Mouse (Mus musculus) cerebellum, adult 8-10 months (tissue): ENCODE data around the gene Sh2d3c.

ENCODE experiments used
- DNase-seq: peaks from one replicate; pipeline ENCODE4 v3.0.0; 2022

Sh2d3c gene

DNA sequence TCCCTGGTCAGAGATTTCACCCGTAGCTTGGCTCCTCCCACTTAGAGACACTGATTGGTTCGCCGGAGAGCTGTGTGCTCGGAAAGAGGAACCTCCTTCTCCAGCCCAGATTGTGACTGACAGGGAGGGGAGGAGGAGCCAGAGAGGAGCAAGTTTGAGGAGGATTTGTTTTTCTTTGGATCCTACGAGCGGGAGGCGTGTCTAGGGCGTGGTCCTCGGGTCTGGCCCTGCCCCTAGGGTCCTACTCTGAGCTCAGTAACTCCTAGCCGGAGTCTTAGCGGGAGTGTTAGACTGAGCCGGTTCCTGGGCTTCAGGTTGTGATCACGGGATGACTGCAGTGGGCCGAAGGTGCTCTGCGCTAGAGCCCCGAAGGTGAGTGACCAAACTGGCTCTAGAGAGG lies 6.6 kb downstream of the Sh2d3c start:
- peak; percentile 78 for DNase-seq

DNA sequence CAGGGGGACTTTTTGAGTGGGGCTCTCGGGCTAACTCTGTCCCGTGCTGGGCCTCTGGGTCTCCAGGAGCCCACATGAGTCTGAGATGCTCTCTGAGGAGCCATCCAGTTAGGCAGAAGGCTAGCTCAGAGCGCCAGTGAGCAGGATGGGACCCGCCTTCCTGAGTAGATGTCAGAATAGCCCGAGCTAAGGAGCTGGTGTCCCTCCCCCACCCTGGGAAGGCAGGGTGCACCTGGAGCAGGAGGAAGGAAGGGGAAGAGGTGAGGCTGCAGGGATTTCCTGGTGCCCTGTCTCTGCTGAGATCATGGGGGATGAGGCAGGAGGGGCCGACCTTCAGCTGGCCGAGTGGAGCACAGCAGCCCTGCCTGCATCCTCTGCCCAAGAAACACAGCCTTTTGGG lies 7.6 kb downstream of the Sh2d3c start:
- DNase-seq, result no peak

DNA sequence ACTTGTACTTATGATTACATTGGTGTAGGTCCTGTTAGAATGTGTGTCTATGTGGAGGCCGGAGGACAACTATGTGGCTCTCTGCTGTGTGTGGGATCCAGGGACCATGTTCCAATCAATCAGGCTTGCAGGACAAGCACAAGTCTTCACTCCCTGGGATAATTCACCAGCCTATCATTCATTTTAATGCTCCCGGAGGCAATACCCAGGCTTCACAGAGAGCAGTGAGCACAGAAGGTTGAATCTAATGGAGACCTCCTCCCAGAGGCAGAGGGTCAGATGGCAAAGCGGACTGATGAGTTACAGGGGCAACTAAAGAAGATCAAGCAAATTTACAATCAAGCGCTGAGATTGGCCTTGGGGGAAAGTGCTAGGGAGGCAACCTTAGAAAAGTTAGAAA lies 8.7 kb downstream of the Sh2d3c start:
- DNase-seq, result no peak

DNA sequence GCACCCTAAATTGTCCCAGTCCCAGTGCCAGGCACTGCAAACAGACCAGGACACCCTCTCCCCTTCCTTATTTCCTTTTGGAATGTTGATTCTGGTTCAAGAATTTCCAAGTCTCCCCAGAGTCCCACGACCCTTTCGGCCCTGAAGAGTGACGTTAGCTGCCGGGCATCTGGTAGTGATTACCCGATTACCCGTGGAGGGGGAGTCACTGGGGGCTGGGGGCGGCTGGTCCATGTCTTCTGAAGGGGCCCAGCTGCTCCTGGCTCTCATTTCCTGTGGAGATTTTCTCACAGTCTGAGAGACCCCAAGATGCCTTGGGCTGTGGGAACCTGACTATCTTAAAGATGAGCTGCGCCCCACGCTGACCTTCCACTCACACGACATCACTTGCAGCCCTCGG lies 10.0 kb downstream of the Sh2d3c start:
- no peak for DNase-seq

DNA sequence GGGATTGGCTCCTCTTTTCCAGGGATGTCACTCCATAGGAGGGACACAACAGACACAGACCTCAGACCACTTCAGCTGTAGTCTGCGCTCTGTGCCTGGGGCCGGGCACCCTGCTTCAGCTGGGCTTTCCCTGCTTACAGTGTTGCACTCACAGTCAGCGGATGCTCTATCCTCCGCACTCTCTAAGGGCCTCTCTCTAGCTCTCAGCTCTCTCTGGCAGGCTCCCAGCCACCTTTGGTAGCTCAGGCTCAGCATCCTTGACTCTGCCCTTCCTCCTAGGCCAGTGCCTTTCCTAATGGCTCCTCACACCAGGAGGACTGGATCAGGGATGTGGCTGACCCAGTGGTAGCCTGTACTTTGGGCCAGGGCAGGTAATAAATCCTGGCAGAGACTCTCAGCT lies 11.1 kb downstream of the Sh2d3c start:
- no peak for DNase-seq

DNA sequence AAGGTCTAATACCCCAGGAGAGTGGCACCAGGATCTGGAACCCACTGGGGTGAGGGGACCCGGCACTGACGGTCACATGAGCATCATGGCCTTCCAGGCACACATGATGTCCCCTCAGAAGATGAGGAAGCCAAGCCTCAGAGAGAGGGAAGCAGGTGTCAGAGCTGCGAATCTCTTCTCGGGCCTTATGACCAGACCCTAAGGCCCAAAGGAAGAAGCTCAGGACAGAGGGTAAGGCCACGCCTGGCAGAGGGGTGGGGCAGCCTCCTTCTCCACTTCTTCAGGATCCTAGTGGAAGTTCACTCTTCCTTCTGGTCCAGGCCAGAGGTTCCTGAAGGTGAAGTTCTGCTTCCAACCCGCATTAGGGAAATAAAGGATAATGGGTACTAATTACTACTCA lies 11.8 kb downstream of the Sh2d3c start:
- DNase-seq, result no peak

DNA sequence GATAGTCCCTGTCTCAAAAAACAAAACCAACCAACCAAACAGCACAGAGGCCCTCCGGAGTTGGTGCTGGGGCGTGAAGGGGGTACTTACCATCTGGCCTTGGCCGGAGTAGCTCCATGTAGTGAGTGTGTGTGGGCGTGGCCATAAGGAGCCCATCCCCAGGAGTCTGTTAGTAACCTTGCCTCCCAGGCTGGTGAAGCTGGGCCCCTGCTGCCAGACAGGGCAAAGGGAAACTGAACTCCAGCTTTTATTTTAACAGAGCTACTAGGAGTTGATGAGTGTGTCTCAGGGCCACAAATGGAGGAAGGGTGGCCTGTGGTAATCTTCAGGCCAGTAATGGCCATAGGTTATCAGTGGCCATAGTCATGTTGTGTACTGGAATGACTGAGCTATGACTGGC lies 13.6 kb downstream of the Sh2d3c start:
- DNase-seq, result no peak

DNA sequence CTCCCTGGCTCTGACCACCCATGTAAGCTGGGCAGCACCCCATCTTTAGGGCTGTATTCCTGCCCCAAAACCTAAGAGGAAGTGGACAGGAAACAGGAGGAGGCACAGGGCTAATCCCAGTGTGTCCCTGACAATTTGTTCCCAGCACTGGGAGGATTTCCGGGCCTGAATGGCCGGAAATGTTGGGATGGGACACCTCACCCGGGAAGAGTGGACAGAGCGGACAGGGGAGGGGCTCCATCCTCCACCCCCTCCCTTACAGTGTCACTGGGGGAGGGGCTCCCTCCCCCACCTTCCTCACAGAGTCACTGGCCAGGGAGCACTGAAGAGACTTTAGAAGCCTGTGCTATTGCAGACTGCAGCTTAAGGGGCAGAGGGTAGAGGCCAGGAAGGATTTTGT lies 14.1 kb downstream of the Sh2d3c start:
- no peak for DNase-seq

DNA sequence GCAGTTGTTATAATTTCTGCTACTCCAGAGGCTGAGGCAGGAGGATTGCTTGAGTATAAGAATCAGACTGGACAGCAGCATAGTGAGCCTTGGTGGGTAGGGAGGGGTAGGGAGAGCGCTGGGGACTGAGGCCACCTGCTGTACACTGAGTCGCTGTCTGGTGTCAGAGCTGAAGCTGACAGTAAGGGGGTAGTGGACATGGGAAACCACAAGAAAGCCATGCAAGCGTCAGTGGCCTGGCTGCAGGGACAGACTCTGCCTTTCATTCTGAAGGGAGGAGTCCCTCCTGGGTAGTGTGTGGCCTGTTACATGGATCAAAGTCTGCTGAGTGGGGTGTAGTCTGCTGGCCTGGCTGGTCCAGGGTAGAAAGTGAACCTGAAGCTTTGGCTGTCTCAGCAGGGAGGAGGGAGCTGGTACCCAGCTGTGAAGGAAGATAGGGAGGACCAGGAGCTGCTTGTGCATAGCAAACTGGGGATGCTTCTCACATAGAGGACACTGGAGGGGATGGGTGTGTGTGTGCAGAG lies 15.5 kb downstream of the Sh2d3c start:
- no peak for DNase-seq

DNA sequence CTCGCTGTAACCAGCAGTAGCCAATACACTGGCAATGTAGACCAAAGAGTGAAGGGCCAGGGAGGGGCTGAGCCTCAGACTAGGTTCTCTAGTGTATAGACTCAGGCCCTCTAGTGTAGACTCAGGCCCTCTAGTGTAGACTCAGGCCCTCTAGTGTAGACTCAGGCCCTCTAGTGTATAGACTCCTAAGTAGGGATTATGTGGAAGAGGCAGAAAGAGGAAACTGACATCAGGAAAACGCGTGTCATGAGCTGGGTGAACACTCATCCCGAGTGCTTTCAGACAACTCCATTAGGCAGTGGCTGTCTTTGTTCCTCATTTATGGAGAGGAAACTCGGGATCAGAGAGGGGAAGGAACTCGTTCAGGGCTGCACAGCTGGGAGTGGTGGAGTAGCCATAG lies 16.2 kb downstream of the Sh2d3c start:
- no peak for DNase-seq

DNA sequence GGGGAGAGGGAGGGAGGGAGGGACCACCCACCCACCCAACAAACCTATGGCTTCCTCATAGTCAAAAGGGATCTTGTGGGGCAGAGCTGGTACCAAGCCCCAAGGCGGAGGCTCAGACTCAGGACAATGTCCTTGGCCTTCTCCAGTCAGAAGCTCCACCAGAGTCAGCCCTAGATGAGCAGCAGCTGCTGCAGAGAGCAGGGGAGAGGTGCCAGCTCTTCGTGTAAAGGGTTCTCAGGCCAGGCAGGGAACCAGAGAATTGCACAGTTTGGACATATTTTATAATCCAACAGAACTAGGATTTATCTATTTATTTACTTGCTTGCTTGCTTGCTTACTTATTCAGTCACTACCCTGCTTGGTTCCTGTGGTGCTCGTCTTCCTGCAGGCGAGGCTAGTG lies 18.5 kb downstream of the Sh2d3c start:
- DNase-seq, result no peak

DNA sequence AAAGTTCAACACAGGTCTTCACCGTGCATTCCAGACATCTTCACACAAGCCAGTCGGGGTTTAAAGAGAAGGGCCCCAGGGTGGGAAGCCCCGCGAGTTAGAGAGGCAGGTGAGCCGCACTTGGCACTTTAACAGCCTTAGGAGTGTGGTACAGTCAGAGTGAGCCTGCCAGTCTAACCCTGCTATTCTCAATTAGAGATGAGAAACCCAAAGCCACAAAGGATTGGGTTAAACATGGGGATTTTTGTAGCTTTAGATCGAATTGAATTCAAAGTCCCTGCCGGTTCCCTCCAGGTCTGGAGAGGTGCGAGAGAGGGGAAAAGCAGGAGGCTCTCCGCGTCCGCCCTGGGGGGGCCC lies 20.0 kb downstream of the Sh2d3c start, which contains the start of gene 6330409D20Rik:
Gene 6330409D20Rik, minus strand, starts transcription at position 101 of the 357 bp plus-strand sequence.
- DNase-seq, result no peak

DNA sequence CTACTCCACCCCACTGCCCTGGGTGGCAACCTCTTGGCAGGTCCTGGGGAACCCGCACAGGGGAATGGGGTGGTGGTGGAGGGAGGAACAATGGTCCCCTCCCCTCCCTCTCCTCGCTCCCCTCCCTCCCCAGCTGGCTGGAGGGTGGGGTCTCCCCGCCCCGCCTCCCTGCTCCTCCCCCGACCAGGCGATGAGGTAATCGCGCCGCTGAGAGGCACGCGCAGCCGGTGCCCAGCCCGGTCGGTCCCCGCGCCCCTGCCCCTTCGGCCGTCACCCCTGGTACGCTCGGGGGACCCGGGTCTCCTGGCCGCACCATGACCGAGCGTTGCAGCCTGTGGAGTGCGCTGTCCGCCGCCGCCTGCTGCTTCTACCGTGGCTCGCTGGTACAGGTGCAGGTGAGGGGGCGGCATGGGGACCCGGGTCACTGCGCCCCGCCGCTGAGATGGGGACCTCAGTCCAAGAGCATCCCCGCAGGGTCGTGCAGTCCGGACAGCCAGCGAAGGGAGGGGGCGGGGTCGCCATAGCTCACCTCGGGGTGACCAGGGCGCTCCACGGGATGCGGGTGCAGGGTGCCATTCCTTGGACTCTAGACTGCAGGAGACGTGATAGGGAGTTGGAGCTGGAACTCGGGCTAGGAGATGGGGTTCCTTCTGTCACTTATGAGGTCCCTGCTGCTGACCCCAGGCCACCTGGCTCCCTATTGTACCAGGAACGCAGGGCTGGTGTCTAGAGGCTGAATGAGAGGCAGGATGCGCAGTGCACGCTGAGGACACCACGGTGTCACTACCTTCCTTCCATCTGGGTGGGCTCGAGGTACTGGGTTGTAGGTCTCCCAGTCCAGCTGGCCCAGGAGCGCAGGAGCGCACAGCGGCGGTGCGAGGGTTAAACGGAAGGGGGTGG lies 20.7 kb downstream of the Sh2d3c start:
- DNase-seq, result peak; percentile 73

DNA sequence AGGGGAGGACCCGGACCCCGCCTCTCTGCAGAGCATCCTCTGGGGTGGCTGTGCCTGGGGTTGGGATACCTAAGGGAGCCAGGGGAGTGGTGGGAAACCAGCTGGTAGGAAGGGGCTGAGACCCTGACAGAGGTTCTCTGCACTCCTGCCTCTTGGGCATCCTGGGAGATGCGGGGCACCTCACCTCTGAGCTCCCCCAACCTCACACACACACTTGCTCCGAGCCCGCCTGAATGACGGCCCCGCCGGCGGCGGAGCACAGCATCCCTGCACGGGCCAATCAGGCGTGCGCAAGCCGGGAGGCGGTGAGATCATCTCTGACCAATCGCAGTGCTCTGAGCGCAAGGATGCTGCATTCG lies 21.3 kb downstream of the Sh2d3c start:
- DNase-seq, result peak; percentile 88

DNA sequence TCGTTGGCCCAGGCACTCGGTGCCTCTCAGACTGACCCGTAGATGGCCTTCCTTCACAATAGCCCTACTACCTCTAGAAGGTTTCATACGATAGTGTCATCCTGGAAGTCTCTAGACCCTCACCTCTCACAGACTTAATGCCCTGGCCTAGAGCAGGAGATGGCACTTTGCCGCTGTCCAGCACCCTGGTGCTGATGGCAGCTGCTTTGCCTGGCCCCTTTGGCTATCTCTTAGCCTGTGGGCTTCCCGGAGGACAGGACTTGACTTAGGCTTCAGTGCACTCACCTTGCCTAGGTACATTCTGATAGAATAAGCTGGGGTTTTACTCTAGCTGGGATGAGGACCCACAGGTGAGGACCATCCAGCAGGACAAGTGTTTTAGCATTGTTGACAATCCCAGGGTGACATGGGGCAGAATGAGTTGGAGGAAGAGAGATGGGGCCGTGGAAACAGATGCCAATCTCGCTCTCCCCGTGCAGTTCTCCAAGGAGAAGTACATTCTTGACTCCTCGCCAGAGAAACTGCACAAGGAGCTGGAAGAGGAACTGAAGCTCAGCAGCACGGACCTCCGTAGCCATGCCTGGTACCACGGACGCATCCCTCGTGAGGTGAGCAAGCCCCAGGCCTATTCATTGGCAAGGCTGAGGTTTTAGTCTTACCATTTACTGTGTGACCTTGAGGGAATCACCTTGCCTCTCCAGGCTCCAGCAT lies 23.6 kb downstream of the Sh2d3c start:
- DNase-seq, result no peak

DNA sequence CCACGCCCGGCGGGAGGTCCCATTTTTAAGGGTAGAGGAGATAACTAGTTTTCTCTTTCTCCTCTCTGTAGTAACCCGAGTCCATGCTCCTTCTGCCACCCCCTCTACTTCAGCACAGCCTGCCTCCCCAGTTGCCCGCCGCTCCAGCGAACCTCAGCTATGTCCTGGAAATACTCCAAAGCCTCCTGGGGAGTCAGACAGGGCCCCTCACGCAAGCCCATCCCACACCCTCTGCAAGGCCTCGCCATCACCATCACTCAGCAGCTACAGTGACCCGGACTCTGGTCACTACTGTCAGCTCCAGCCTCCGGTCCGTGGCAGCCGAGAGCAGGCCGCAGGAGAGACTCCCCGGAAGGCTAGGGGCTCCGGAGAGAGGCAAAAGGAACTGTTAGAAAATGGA lies 28.2 kb downstream of the Sh2d3c start:
- DNase-seq, result no peak

DNA sequence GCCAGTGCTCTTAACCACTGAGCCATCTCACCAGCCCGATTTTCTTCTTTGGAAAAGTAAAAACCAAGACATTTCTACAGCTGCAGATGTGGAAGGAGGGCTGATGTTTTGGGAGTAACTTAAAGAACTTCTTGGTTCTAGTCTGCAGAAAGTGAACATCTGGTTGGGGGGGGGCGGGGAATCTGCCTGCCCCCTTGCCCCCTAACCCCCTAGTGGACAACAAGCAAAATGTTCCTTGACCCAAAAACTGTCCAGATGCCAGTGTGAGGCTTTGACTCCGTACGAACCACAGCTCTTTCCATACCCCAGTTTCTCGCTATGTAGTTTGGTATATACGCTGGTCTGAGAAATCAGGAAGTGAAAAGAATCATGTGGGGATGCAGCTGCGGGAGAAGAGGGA lies 29.3 kb downstream of the Sh2d3c start:
- no peak for DNase-seq

DNA sequence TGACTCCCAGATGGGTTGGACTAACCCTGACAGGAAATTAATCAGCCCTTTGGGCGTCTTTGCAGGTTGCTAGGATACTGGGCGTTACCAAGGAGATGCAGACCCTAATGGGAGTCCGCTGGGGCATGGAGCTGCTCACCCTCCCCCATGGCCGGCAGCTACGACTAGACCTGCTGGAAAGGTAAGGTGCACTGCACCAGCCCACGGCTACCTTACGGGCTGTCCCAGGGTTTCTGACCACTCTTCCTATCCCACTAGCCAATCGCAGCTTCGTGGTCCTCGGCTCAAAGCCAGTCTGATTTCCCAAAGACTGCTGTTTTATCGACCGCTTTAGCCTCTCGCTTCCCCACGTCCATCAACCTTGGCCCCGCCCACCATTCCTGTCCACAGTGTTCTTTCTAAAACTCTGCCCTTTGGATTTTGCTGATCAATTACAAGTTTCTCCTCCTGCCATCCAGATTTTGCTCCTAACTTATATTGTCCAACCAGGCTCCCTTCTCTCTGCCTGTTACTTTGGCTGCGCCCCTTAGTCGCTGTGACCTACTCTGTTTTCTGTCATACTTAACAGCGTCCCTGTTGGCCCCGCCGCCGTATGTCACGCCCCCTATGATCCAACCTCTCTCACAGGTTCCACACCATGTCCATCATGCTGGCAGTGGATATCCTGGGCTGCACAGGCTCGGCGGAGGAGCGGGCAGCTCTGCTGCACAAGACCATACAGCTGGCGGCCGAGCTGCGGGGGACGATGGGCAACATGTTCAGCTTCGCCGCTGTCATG lies 30.2 kb downstream of the Sh2d3c start:
- no peak for DNase-seq

DNA sequence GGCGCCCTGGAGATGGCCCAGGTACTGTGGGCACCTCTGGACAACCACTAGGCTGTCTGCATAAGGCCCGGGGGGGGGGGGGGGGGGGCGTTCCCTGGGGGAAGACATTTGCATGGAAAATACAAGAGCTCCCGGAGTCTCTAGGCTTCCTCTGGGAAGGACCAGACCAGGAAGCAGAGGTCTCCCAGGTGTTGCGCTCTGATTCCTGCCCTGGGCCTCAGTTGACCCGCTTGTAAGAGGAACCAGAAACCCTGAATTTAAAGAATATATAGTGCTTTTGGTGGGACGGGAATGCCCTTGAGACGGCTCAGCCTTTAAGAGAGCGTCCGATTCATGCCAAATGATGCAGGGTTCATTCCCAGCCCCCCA lies 30.8 kb downstream of the Sh2d3c start:
- DNase-seq, result no peak

DNA sequence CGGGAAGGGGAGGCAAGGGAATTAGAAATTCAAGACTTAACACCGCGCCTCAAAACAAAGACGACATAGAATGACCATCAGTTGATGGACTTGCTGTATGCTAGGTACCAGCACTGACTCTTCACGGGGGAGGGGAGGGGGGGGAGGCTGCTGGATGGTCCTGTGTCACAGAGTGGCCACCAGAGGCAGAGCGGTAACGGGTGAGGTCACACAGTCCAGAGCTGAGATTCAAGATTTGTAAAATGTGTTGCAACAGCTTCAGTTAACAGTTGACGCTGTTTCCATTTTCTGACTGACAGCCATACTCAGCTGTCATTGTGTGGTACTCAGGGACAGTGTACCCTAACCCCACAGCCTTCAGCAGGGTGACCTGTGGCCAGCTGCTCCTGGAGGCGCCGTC lies 31.3 kb downstream of the Sh2d3c start:
- DNase-seq, result no peak

DNA sequence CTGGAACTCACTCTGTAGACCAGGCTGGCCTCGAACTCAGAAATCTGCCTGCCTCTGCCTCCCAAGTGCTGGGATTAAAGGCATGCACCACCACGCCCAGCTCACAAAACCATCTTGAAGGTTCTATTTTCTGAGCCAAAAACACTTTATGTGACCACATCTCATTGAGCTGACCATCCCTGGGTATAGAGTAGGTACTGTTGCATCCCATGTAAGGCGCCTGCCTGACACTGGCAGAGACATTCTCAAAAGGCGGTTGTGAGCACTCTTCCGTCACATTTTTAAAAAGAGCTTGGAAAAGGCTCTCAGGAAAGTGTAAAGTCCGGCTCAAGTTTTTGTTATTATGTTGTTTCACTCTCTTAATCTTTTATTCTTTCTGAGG lies 35.8 kb downstream of the Sh2d3c start:
- DNase-seq, result no peak

DNA sequence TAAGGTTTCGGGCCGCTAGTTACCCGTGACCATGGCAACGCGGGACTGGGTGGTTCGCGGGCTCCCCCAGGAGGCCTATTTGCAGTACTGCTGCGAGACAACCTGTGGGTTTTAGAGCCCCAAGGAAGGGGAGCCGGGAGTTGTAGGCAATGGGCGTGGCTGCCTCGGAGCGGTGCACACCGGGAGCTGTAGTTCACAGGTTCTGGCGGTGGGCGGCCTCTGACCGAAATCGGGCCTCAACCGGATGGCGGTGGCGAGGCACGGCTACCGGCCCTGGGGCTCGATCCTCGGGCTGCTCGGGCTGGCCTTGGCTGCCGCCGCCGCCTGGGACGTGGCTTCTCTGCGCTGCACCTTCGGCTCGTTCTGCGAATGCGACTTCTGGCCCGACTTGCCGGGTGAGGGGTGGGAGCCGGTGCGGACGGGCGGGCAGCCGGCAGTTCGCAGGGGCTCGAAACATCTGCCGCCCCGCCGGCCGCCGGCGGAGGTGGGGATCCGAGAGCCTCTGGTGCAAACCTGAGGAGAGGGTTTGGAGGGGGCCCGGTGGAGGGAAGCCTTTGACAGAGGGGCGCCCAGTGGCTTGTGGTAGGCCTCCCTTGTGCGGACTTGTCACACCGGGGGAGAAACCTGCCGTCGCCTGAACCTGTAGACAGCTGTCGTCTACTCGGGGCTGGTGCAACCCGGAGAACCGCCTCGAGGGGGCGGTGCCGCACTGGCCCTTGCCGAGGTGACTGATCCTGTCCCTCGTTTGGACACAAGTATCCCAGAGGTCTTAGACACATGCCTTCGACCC lies 36.4 kb downstream of the Sh2d3c start, which contains the start of gene Tor2a:
Gene Tor2a, plus strand, starts transcription at position 179 of the 790 bp plus-strand sequence.
- peak; percentile 95 for DNase-seq

DNA sequence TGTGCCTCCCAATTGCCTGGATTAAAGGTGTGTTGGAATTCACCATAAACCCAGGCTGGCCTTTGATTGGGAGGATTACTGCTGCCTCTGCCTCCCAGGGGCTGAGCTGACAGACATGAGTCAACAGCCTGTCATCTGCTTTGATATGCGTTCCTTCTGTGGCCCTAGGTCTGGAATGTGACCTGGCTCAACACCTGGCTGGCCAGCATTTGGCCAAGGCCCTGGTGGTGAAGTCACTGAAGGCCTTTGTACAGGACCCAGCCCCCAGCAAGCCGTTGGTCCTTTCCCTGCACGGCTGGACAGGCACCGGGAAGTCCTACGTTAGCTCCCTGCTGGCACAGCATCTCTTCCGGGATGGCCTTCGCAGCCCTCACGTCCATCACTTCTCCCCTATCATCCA lies 37.6 kb downstream of the Sh2d3c start:
- DNase-seq, result no peak
